Mouse (Mus musculus): ENCODE measurements around the gene Gm8300. TPM values are rescaled to one million over a fixed set of nuclear protein-coding genes. Genes with fewer than 3 reads are reported as not detected.
"Not testable (repeated sequence)": the region's sequence is repeated elsewhere in the genome, so short reads cannot be mapped to it uniquely, and the experiment has no call there.

Gene Gm8300
- polyA plus RNA-seq, 1 experiment from 2014 or later = not detected

GRCm38 (mm10) chr12:87494421-87494820 lies 19.7 kb upstream of the Gm8300 start, which contains the start of gene Gm5788:
Gene Gm5788 (plus strand): TSS chr12:87494721.
- not testable (repeated sequence) for H3K4me2 ChIP-seq (ENCODE audit: low read depth, low read length); H3K4me3 ChIP-seq (ENCODE audit: low read depth, low read length); ATAC-seq (ENCODE audit: low read depth); H3K27me3 ChIP-seq (ENCODE audit: control insufficient read depth, insufficient read depth, low read depth, low read length); H3K9ac ChIP-seq (ENCODE audit: low read depth, low read length); H3K4me1 ChIP-seq (ENCODE audit: control insufficient read depth, low read depth, low read length); H3K27ac ChIP-seq (ENCODE audit: low read length); H3K36me3 ChIP-seq (ENCODE audit: control insufficient read depth, insufficient read depth); H3K9me3 ChIP-seq (replicated peaks; ENCODE audit: control insufficient read depth, low read length)
- 72% methylated on average over 3 of the region's 3 CpGs for WGBS (ENCODE audit: insufficient replicate concordance)

DNA sequence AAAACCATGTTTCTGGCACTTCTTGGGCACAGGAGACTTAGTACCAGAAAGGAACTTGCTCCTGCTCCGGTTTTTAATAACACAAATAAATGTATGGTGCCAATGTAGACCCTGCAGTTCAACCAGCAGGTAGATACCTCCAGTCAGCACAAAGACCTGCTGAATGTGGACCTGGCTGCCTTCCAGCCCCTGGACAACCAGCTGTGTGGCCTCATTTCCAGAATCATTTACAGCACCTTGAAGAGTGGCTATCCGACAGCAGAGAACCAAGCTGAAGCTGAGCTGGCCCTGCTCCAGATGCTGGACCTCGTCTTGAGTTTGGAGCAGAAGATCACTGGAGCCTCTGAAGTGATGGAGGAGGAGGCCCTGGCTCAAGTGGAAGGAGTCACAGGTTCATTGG lies 5.5 kb downstream of the Gm8300 start:
- H3K27ac ChIP-seq (ENCODE audit: low read length); H3K36me3 ChIP-seq (ENCODE audit: control insufficient read depth, insufficient read depth); H3K4me1 ChIP-seq (ENCODE audit: control insufficient read depth, low read depth, low read length); H3K4me3 ChIP-seq (ENCODE audit: low read depth, low read length); H3K9me3 ChIP-seq (replicated peaks; ENCODE audit: control insufficient read depth, low read length); ATAC-seq (ENCODE audit: low read depth); H3K9ac ChIP-seq (ENCODE audit: low read depth, low read length); H3K27me3 ChIP-seq (ENCODE audit: control insufficient read depth, insufficient read depth, low read depth, low read length); H3K4me2 ChIP-seq (ENCODE audit: low read depth, low read length): not testable (repeated sequence)
- 37% methylated on average over 3 of the region's 3 CpGs for WGBS (ENCODE audit: insufficient replicate concordance)

GRCm38 (mm10) chr12:87543927-87544326 lies 29.8 kb downstream of the Gm8300 start:
- Histone ChIP-seq H3K4me1 (ENCODE audit: control insufficient read depth, low read depth, low read length) (no peaks in the 10 kb centered on the region), H3K4me2 (ENCODE audit: low read depth, low read length) (no peak overlapping the region), H3K27me3 (ENCODE audit: control insufficient read depth, insufficient read depth, low read depth, low read length) (no peaks in the 10 kb centered on the region), H3K27ac (ENCODE audit: low read length) (no peak overlapping the region), H3K36me3 (ENCODE audit: control insufficient read depth, insufficient read depth) (no peaks in the 10 kb centered on the region), H3K9me3 (replicated peaks; ENCODE audit: control insufficient read depth, low read length) (no peaks in the 10 kb centered on the region), H3K4me3 (ENCODE audit: low read depth, low read length) (no peak overlapping the region), H3K9ac (ENCODE audit: low read depth, low read length) (no peak overlapping the region)
- ATAC-seq (ENCODE audit: low read depth) = no peak
- WGBS (ENCODE audit: insufficient replicate concordance) = 61% methylated on average over 3 of the region's 3 CpGs

DNA sequence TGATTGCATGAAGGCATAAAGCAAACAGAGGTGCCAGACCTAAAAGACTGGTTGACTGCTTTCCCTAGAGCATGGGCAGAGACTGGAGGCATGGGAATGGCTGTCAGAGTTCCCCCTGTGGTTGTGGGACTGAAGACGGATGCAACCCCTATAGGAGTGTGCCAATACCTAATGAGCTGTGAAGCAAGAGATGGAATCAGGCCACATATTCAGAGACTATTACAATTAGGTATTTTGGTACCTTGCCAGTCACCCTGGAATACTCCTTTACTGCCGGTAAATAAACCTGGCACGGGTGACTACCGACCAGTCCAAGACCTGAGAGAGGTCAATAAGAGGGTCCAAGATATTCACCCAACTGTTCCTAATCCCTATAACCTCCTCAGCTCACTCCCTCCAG lies 36.5 kb downstream of the Gm8300 start:
- H3K4me2 ChIP-seq (ENCODE audit: low read depth, low read length); ATAC-seq (ENCODE audit: low read depth); H3K4me1 ChIP-seq (ENCODE audit: control insufficient read depth, low read depth, low read length); H3K36me3 ChIP-seq (ENCODE audit: control insufficient read depth, insufficient read depth); H3K9ac ChIP-seq (ENCODE audit: low read depth, low read length); H3K4me3 ChIP-seq (ENCODE audit: low read depth, low read length); H3K27ac ChIP-seq (ENCODE audit: low read length); H3K27me3 ChIP-seq (ENCODE audit: control insufficient read depth, insufficient read depth, low read depth, low read length); H3K9me3 ChIP-seq (replicated peaks; ENCODE audit: control insufficient read depth, low read length): not testable (repeated sequence)
- 77% methylated on average over 4 of the region's 4 CpGs for WGBS (ENCODE audit: insufficient replicate concordance)

Other genes starting within 250 kb of the Gm8300 start
- 9.8 and 10.2 TPM in 2 replicates for gene Vipas39, start 248.1 kb upstream of the Gm8300 start, polyA plus RNA-seq (2015; fragmentation: Nextera tagmentation; extraction: Ambion mirVana)
- gene Ahsa1, start 247.8 kb upstream of the Gm8300 start, polyA plus RNA-seq (2015; fragmentation: Nextera tagmentation; extraction: Ambion mirVana) = 108 and 119 TPM in 2 replicates
- 0.13 and 0.16 TPM in 2 replicates for gene Ism2, start 214.6 kb upstream of the Gm8300 start, polyA plus RNA-seq (2015; fragmentation: Nextera tagmentation; extraction: Ambion mirVana)
- 28.1 and 30.8 TPM in 2 replicates for gene Sptlc2, start 126.0 kb upstream of the Gm8300 start, polyA plus RNA-seq (2015; fragmentation: Nextera tagmentation; extraction: Ambion mirVana)
- 137 and 154 TPM in 2 replicates for gene Slirp, start 70.4 kb upstream of the Gm8300 start, polyA plus RNA-seq (2015; fragmentation: Nextera tagmentation; extraction: Ambion mirVana)
- gene Alkbh1, start 70.3 kb upstream of the Gm8300 start, polyA plus RNA-seq (2015; fragmentation: Nextera tagmentation; extraction: Ambion mirVana) = 17.0 and 17.4 TPM in 2 replicates
- gene Snw1, start 42.0 kb upstream of the Gm8300 start, polyA plus RNA-seq (2015; fragmentation: Nextera tagmentation; extraction: Ambion mirVana) = 43.1 and 47.7 TPM in 2 replicates
- not detected in 2 replicates for gene Gm5788, start 19.6 kb upstream of the Gm8300 start, polyA plus RNA-seq (2015; fragmentation: Nextera tagmentation; extraction: Ambion mirVana)
- gene Oog1, start 88.4 kb downstream of the Gm8300 start, polyA plus RNA-seq (2015; fragmentation: Nextera tagmentation; extraction: Ambion mirVana) = not detected in 2 replicates
- not detected in 2 replicates for gene Gm4027, start 104.6 kb downstream of the Gm8300 start, polyA plus RNA-seq (2015; fragmentation: Nextera tagmentation; extraction: Ambion mirVana)
- gene Gm16381, start 130.3 kb downstream of the Gm8300 start, polyA plus RNA-seq (2015; fragmentation: Nextera tagmentation; extraction: Ambion mirVana) = not detected in 2 replicates